Mouse (Mus musculus) effector memory CD4-positive, alpha-beta T cell, adult 5 months (primary cell): ENCODE data around the gene Ckap2l. TPM values are rescaled to one million over a fixed set of nuclear protein-coding genes. Genes with fewer than 3 reads are reported as not detected.

Experiments used
- polyA plus RNA-seq: library from polyadenylated mRNA; unstranded; fragments of 100-300 nt; shearing (Covaris generic); gene quantifications from one replicate; pipeline ENCODE4 v1.2.1, GENCODE M21; 2017

Gene Ckap2l
- polyA plus RNA-seq = 0.49 TPM

GRCm38 (mm10) chr2:129296671-129297588 is at the start of gene Ckap2l:
TSS of gene Ckap2l (minus strand) at chr2:129297212.

GRCm38 (mm10) chr2:129309836-129310235 is 12.8 kb upstream of the Ckap2l start, which contains the start of gene Il1a:
TSS of gene Il1a (minus strand) at chr2:129309972.

Other genes with a start within 250 kb of the Ckap2l start
- not detected for gene Vinac1, start 249.0 kb downstream of the Ckap2l start, polyA plus RNA-seq
- gene Ttl, start 231.3 kb downstream of the Ckap2l start, polyA plus RNA-seq = 3.4 TPM
- 20.7 TPM for gene Polr1b, start 196.2 kb downstream of the Ckap2l start, polyA plus RNA-seq
- 8.7 TPM for gene Chchd5, start 167.5 kb downstream of the Ckap2l start, polyA plus RNA-seq
- gene Slc20a1, start 98.4 kb downstream of the Ckap2l start, polyA plus RNA-seq = 144 TPM
- not detected for gene Il1a, start 12.8 kb upstream of the Ckap2l start, polyA plus RNA-seq
- gene Il1b, start 73.9 kb upstream of the Ckap2l start, polyA plus RNA-seq = 1.1 TPM
- not detected for gene F830045P16Rik, start 239.4 kb upstream of the Ckap2l start, polyA plus RNA-seq